Mouse (Mus musculus) midbrain, embryonic 13.5 days (tissue): Measurements from ENCODE around the gene Tppp2. TPM values are rescaled to one million over a fixed set of nuclear protein-coding genes. Genes with fewer than 3 reads are reported as not detected.
A peak's percentile ranks its signal among the peaks of the same experiment; 100 is the strongest.

Experiments
- ATAC-seq: fragments of 200-750 bp; cut with Nextera tagmentation; 2 replicates; pipeline ENCODE4 v1.8.0; 2017; ENCODE audit warnings: mild to moderate bottlenecking, moderate TSS enrichment, moderate library complexity
- H3K27ac ChIP-seq: fragments of 300-500 bp; sonication (generic); 2 replicates; pipeline ENCODE4 v1.5.1; 2015; ENCODE audit warnings: inconsistent platforms, mild to moderate bottlenecking, moderate library complexity
- H3K27me3 ChIP-seq: fragments of 300-500 bp; sonication (generic); 2 replicates; pipeline ENCODE4 v1.6.1; 2015; ENCODE audit warnings: mild to moderate bottlenecking, inconsistent platforms
- H3K36me3 ChIP-seq: fragments of 300-500 bp; sonication (generic); 2 replicates; pipeline ENCODE4 v1.6.1; 2015; ENCODE audit warnings: mild to moderate bottlenecking, inconsistent platforms
- H3K4me1 ChIP-seq: fragments of 300-500 bp; sonication (generic); replicated peaks from 2 replicates; pipeline ENCODE4 v1.6.1; 2015; ENCODE audit warnings: inconsistent platforms
- H3K4me2 ChIP-seq: fragments of 300-500 bp; sonication (generic); replicated peaks from 2 replicates; pipeline ENCODE4 v1.6.1; 2015; ENCODE audit warnings: moderate library complexity, mild to moderate bottlenecking, inconsistent platforms
- H3K4me3 ChIP-seq: fragments of 300-500 bp; sonication (generic); replicated peaks from 2 replicates; pipeline ENCODE4 v1.5.1; 2015; ENCODE audit warnings: mild to moderate bottlenecking, inconsistent platforms
- H3K9ac ChIP-seq: fragments of 300-500 bp; sonication (generic); replicated peaks from 2 replicates; pipeline ENCODE4 v1.6.1; 2015; ENCODE audit warnings: mild to moderate bottlenecking, inconsistent platforms
- H3K9me3 ChIP-seq: fragments of 300-500 bp; sonication (generic); 2 replicates; pipeline ENCODE4 v1.6.1; 2016; ENCODE audit warnings: mild to moderate bottlenecking, inconsistent platforms
- WGBS: fragments of 180-500 bp; shearing (Covaris S2); methylation state at CpG from one replicate; pipeline ENCODE4 v1.1.7; 2015; 5-methylcytosine and 5-hydroxymethylcytosine counted together
- polyA plus RNA-seq: library from polyadenylated mRNA; unstranded; fragments of >200 nt; fragmentation: Nextera tagmentation; extraction: Ambion mirVana; gene quantifications from 2 replicates; pipeline ENCODE4 v1.2.1, GENCODE M21; 2015

Gene Tppp2
- polyA plus RNA-seq, 1 experiment from 2014 or later = not detected

- Histone ChIP-seq H3K36me3 (no peaks in the 10 kb centered on the region), H3K27me3 (no peaks in the 10 kb centered on the region), H3K9me3 (no peaks in the 10 kb centered on the region), H3K4me1 (no peaks in the 10 kb centered on the region), H3K4me2 (no peak overlapping the region), H3K27ac (no peak overlapping the region), H3K4me3 (no peak overlapping the region), H3K9ac (no peak overlapping the region)
- no peak for ATAC-seq
- 75% methylated on average over 9 of the region's 9 CpGs for WGBS
Measured at GRCm38 (mm10) chr14:51929968-51930367, 11.7 kb downstream of the Tppp2 start.

GRCm38 (mm10) chr14:51930824-51931223 lies 12.6 kb downstream of the Tppp2 start:
- H3K27ac ChIP-seq = no peak overlapping the region
- H3K9ac ChIP-seq = no peak overlapping the region
- H3K4me1 ChIP-seq = no peaks in the 10 kb centered on the region
- no peaks in the 10 kb centered on the region for H3K9me3 ChIP-seq
- 37% methylated on average over 5 of the region's 5 CpGs for WGBS
- H3K4me2 ChIP-seq = no peak overlapping the region
- no peaks in the 10 kb centered on the region for H3K27me3 ChIP-seq
- ATAC-seq = peak; percentile 85
- H3K4me3 ChIP-seq = no peak overlapping the region
- H3K36me3 ChIP-seq = no peaks in the 10 kb centered on the region

GRCm38 (mm10) chr14:51932092-51933020 lies 14.1 kb downstream of the Tppp2 start:
- ATAC-seq = no peak
- 79% methylated on average over 10 of the region's 10 CpGs for WGBS

GRCm38 (mm10) chr14:51939005-51939404 lies 20.8 kb downstream of the Tppp2 start:
- Histone ChIP-seq H3K27ac (no peak overlapping the region), H3K36me3 (no peaks in the 10 kb centered on the region), H3K27me3 (no peaks in the 10 kb centered on the region), H3K9ac (no peak overlapping the region), H3K9me3 (no peaks in the 10 kb centered on the region), H3K4me1 (no peaks in the 10 kb centered on the region), H3K4me3 (no peak overlapping the region), H3K4me2 (no peak overlapping the region)
- WGBS = 89% methylated on average over 9 of the region's 9 CpGs
- no peak for ATAC-seq

More at GRCm38 (mm10) chr14:51932092-51933020, 14.1 kb downstream of the Tppp2 start:
- no peak overlapping the region for H3K9ac ChIP-seq
- no peaks in the 10 kb centered on the region for H3K36me3 ChIP-seq
- no peaks in the 10 kb centered on the region for H3K9me3 ChIP-seq
- H3K4me3 ChIP-seq = no peak overlapping the region
- no peak overlapping the region for H3K4me2 ChIP-seq
- no peaks in the 10 kb centered on the region for H3K27me3 ChIP-seq
- H3K27ac ChIP-seq = no peak overlapping the region
- H3K4me1 ChIP-seq = no peaks in the 10 kb centered on the region

- Histone ChIP-seq H3K9ac (no peak overlapping the region), H3K4me1 (no peaks in the 10 kb centered on the region), H3K27me3 (no peaks in the 10 kb centered on the region), H3K4me2 (no peak overlapping the region), H3K4me3 (no peak overlapping the region), H3K27ac (no peak overlapping the region), H3K36me3 (no peaks in the 10 kb centered on the region), H3K9me3 (no peaks in the 10 kb centered on the region)
- WGBS = 42% methylated on average over 8 of the region's 8 CpGs
- no peak for ATAC-seq
Measured at GRCm38 (mm10) chr14:51940944-51941560, 22.8 kb downstream of the Tppp2 start.

- no peak overlapping the region for H3K9ac ChIP-seq
- H3K27me3 ChIP-seq = no peaks in the 10 kb centered on the region
- H3K4me3 ChIP-seq = no peak overlapping the region
- H3K4me2 ChIP-seq = no peak overlapping the region
- no peak overlapping the region for H3K27ac ChIP-seq
- no peaks in the 10 kb centered on the region for H3K9me3 ChIP-seq
- no peak for ATAC-seq
- whole genome bisulfite sequencing = 55% methylated on average over 9 of the region's 9 CpGs
- H3K36me3 ChIP-seq = no peaks in the 10 kb centered on the region
- H3K4me1 ChIP-seq = no peaks in the 10 kb centered on the region
Measured at GRCm38 (mm10) chr14:51941577-51941976, 23.4 kb downstream of the Tppp2 start.

- Histone ChIP-seq H3K27me3 (no peaks in the 10 kb centered on the region), H3K36me3 (no peaks in the 10 kb centered on the region), H3K9me3 (no peaks in the 10 kb centered on the region), H3K9ac (no peak overlapping the region), H3K27ac (no peak overlapping the region), H3K4me2 (no peak overlapping the region), H3K4me3 (no peak overlapping the region), H3K4me1 (no peaks in the 10 kb centered on the region)
- WGBS = 78% methylated on average over 7 of the region's 7 CpGs
- ATAC-seq = no peak
Measured at GRCm38 (mm10) chr14:51942236-51942635, 24.0 kb downstream of the Tppp2 start.

GRCm38 (mm10) chr14:51943336-51943735 lies 25.1 kb downstream of the Tppp2 start:
- Histone ChIP-seq H3K27ac (no peak overlapping the region), H3K4me1 (no peaks in the 10 kb centered on the region), H3K9ac (no peak overlapping the region), H3K9me3 (no peaks in the 10 kb centered on the region), H3K4me2 (no peak overlapping the region), H3K4me3 (no peak overlapping the region), H3K36me3 (no peaks in the 10 kb centered on the region), H3K27me3 (no peaks in the 10 kb centered on the region)
- WGBS = 86% methylated on average over 6 of the region's 6 CpGs
- no peak for ATAC-seq

GRCm38 (mm10) chr14:51960316-51960715 lies 42.1 kb downstream of the Tppp2 start:
- Histone ChIP-seq H3K4me2 (no peak overlapping the region), H3K9me3 (no peaks in the 10 kb centered on the region), H3K27ac (no peak overlapping the region), H3K36me3 (no peaks in the 10 kb centered on the region), H3K4me1 (no peaks in the 10 kb centered on the region), H3K4me3 (no peak overlapping the region), H3K27me3 (no peaks in the 10 kb centered on the region), H3K9ac (no peak overlapping the region)
- no peak for ATAC-seq
- WGBS = 84% methylated on average over 2 of the region's 2 CpGs

GRCm38 (mm10) chr14:51967400-51967799 lies 49.2 kb downstream of the Tppp2 start:
- H3K9me3 ChIP-seq = no peaks in the 10 kb centered on the region
- WGBS = 90% methylated on average over 3 of the region's 3 CpGs
- no peak overlapping the region for H3K27ac ChIP-seq
- H3K9ac ChIP-seq = no peak overlapping the region
- H3K4me1 ChIP-seq = no peaks in the 10 kb centered on the region
- no peak for ATAC-seq
- H3K36me3 ChIP-seq = no peaks in the 10 kb centered on the region
- H3K4me3 ChIP-seq = no peak overlapping the region
- H3K27me3 ChIP-seq = no peaks in the 10 kb centered on the region
- H3K4me2 ChIP-seq = no peak overlapping the region
